Mouse (Mus musculus) hindbrain, embryonic 13.5 days (tissue): ENCODE measurements around the gene Camta2. TPM values are rescaled to one million over a fixed set of nuclear protein-coding genes. Genes with fewer than 3 reads are reported as not detected.

Experiments used
- ATAC-seq: fragments of 200-750 bp; cut with Nextera tagmentation; 2 replicates; pipeline ENCODE4 v1.8.0; 2017; ENCODE audit warnings: moderate TSS enrichment; ENCODE audit not compliant: low FRiP score
- H3K27ac ChIP-seq: fragments of 300-500 bp; sonication (generic); 2 replicates; pipeline ENCODE4 v1.5.1; 2015; ENCODE audit warnings: inconsistent platforms, mild to moderate bottlenecking, moderate library complexity
- H3K27me3 ChIP-seq: fragments of 300-500 bp; sonication (generic); 2 replicates; pipeline ENCODE4 v1.6.1; 2015; ENCODE audit warnings: mild to moderate bottlenecking, inconsistent platforms
- H3K36me3 ChIP-seq: fragments of 300-500 bp; sonication (generic); 2 replicates; pipeline ENCODE4 v1.6.1; 2015; ENCODE audit warnings: mild to moderate bottlenecking, inconsistent platforms
- H3K4me1 ChIP-seq: fragments of 300-500 bp; sonication (generic); replicated peaks from 2 replicates; pipeline ENCODE4 v1.6.1; 2015; ENCODE audit warnings: inconsistent platforms
- H3K4me2 ChIP-seq: fragments of 300-500 bp; sonication (generic); 2 replicates; pipeline ENCODE4 v1.6.1; 2015; ENCODE audit warnings: inconsistent platforms, mild to moderate bottlenecking, moderate library complexity
- H3K4me3 ChIP-seq: fragments of 300-500 bp; sonication (generic); 2 replicates; pipeline ENCODE4 v1.5.1; 2015; ENCODE audit warnings: mild to moderate bottlenecking, inconsistent platforms
- H3K9ac ChIP-seq: fragments of 300-500 bp; sonication (generic); 2 replicates; pipeline ENCODE4 v1.6.1; 2015; ENCODE audit warnings: mild to moderate bottlenecking, inconsistent platforms
- H3K9me3 ChIP-seq: fragments of 300-500 bp; sonication (generic); 2 replicates; pipeline ENCODE4 v1.6.1; 2016; ENCODE audit warnings: inconsistent platforms
- WGBS: fragments of 180-500 bp; shearing (Covaris S2); methylation state at CpG from one replicate; pipeline ENCODE4 v1.1.7; 2015; 5-methylcytosine and 5-hydroxymethylcytosine counted together
- polyA plus RNA-seq: library from polyadenylated mRNA; unstranded; fragments of >200 nt; fragmentation: Nextera tagmentation; extraction: Ambion mirVana; gene quantifications from 2 replicates; pipeline ENCODE4 v1.2.1, GENCODE M21; 2015

The Camta2 gene
- polyA plus RNA-seq, 1 experiment from 2014 or later, result 15.3 TPM

GRCm38 (mm10) chr11:70639976-70640375 is 47.9 kb downstream of the Camta2 start:
- 86% methylated on average over 8 of the region's 8 CpGs for WGBS
- Histone ChIP-seq H3K4me1 (peaks cover 6% of the 10 kb centered on the region; the same call in 1 of the 2 replicates), H3K27me3 (0 out of 2 replicates have a peak, but pooled peaks cover 3% of the 10 kb centered on the region), H3K9me3 (no peaks in the 10 kb centered on the region), H3K27ac (no peak overlapping the region), H3K4me3 (no peak overlapping the region), H3K4me2 (no peak overlapping the region), H3K36me3 (peaks cover 26% of the 10 kb centered on the region), H3K9ac (no peak overlapping the region)
- ATAC-seq, result no peak

GRCm38 (mm10) chr11:70638714-70639278 is 49.1 kb downstream of the Camta2 start, which contains the start of gene Gp1ba:
Gp1ba (plus strand) TSS chr11:70639122.
- Histone ChIP-seq H3K4me3 (no peak within 1 kb of the TSS), H3K27me3 (0 out of 2 replicates have a peak, but pooled peaks cover 3% of the 10 kb centered on the region), H3K9me3 (no peaks in the 10 kb centered on the region), H3K27ac (no peak within 1 kb of the TSS), H3K36me3 (peaks cover 14% of the 10 kb centered on the region), H3K9ac (no peak within 1 kb of the TSS), H3K4me2 (no peak within 1 kb of the TSS), H3K4me1 (no peaks in the 10 kb centered on the region)
- 58% methylated on average over 5 of the region's 5 CpGs for whole genome bisulfite sequencing
- ATAC-seq, result no peak

- Histone ChIP-seq H3K27me3 (0 out of 2 replicates have a peak, but pooled peaks cover 3% of the 10 kb centered on the region), H3K27ac (no peak overlapping the region), H3K4me3 (no peak overlapping the region), H3K36me3 (peaks cover 10% of the 10 kb centered on the region), H3K4me2 (no peak overlapping the region), H3K9ac (no peak overlapping the region), H3K4me1 (no peaks in the 10 kb centered on the region), H3K9me3 (no peaks in the 10 kb centered on the region)
- ATAC-seq, result no peak
- WGBS, result 80% methylated on average over 1 of the region's 1 CpGs
Observed at GRCm38 (mm10) chr11:70638293-70638692, 49.6 kb downstream of the Camta2 start.

GRCm38 (mm10) chr11:70637764-70638163 is 50.1 kb downstream of the Camta2 start:
- H3K9me3 ChIP-seq, result no peaks in the 10 kb centered on the region
- no peaks in the 10 kb centered on the region for H3K4me1 ChIP-seq
- no peak overlapping the region for H3K27ac ChIP-seq
- H3K4me2 ChIP-seq, result no peak overlapping the region
- ATAC-seq, result no peak
- H3K36me3 ChIP-seq, result peaks cover 5% of the 10 kb centered on the region
- H3K27me3 ChIP-seq, result 0 out of 2 replicates have a peak, but pooled peaks cover 3% of the 10 kb centered on the region
- no peak overlapping the region for H3K4me3 ChIP-seq
- no peak overlapping the region for H3K9ac ChIP-seq
- WGBS, result 91% methylated on average over 1 of the region's 1 CpGs

GRCm38 (mm10) chr11:70635601-70636000 is 52.3 kb downstream of the Camta2 start:
- Histone ChIP-seq H3K9ac (no peak overlapping the region), H3K36me3 (no peaks in the 10 kb centered on the region), H3K4me3 (no peak overlapping the region), H3K4me2 (no peak overlapping the region), H3K27ac (no peak overlapping the region), H3K27me3 (0 out of 2 replicates have a peak, but pooled peaks cover 3% of the 10 kb centered on the region), H3K4me1 (no peaks in the 10 kb centered on the region), H3K9me3 (no peaks in the 10 kb centered on the region)
- WGBS, result 84% methylated on average over 4 of the region's 4 CpGs
- ATAC-seq, result no peak

GRCm38 (mm10) chr11:70630129-70630528 is 57.8 kb downstream of the Camta2 start:
- WGBS, result 74% methylated on average over 7 of the region's 7 CpGs
- no peak for ATAC-seq
- no peaks in the 10 kb centered on the region for H3K27me3 ChIP-seq

GRCm38 (mm10) chr11:70629557-70629956 is 58.3 kb downstream of the Camta2 start:
- H3K4me3 ChIP-seq, result no peak overlapping the region
- H3K4me1 ChIP-seq, result no peaks in the 10 kb centered on the region
- H3K27me3 ChIP-seq, result no peaks in the 10 kb centered on the region
- no peak overlapping the region for H3K4me2 ChIP-seq
- no peak overlapping the region for H3K9ac ChIP-seq
- no peaks in the 10 kb centered on the region for H3K9me3 ChIP-seq
- no peak for ATAC-seq
- no peak overlapping the region for H3K27ac ChIP-seq
- 57% methylated on average over 5 of the region's 5 CpGs for WGBS
- H3K36me3 ChIP-seq, result no peaks in the 10 kb centered on the region

More at GRCm38 (mm10) chr11:70630129-70630528, 57.8 kb downstream of the Camta2 start:
- Histone ChIP-seq H3K4me2 (no peak overlapping the region), H3K4me3 (no peak overlapping the region), H3K36me3 (no peaks in the 10 kb centered on the region), H3K9me3 (no peaks in the 10 kb centered on the region), H3K27ac (no peak overlapping the region), H3K4me1 (no peaks in the 10 kb centered on the region), H3K9ac (no peak overlapping the region)

GRCm38 (mm10) chr11:70628431-70628830 is 59.5 kb downstream of the Camta2 start:
- H3K4me1 ChIP-seq, result no peaks in the 10 kb centered on the region
- no peak overlapping the region for H3K27ac ChIP-seq
- no peaks in the 10 kb centered on the region for H3K36me3 ChIP-seq
- no peak for ATAC-seq
- H3K9me3 ChIP-seq, result no peaks in the 10 kb centered on the region
- no peak overlapping the region for H3K4me3 ChIP-seq
- H3K9ac ChIP-seq, result no peak overlapping the region
- H3K27me3 ChIP-seq, result no peaks in the 10 kb centered on the region
- WGBS, result 81% methylated on average over 2 of the region's 2 CpGs
- H3K4me2 ChIP-seq, result no peak overlapping the region

GRCm38 (mm10) chr11:70626877-70627276 is 61.0 kb downstream of the Camta2 start:
- ATAC-seq, result no peak

GRCm38 (mm10) chr11:70625473-70625872 is 62.4 kb downstream of the Camta2 start:
- 50% methylated on average over 4 of the region's 4 CpGs for WGBS
- ATAC-seq, result no peak
- Histone ChIP-seq H3K9ac (no peak overlapping the region), H3K4me1 (no peaks in the 10 kb centered on the region), H3K27ac (no peak overlapping the region), H3K9me3 (no peaks in the 10 kb centered on the region), H3K27me3 (no peaks in the 10 kb centered on the region), H3K4me3 (no peak overlapping the region), H3K36me3 (no peaks in the 10 kb centered on the region), H3K4me2 (no peak overlapping the region)

More at GRCm38 (mm10) chr11:70626877-70627276, 61.0 kb downstream of the Camta2 start:
- Histone ChIP-seq H3K36me3 (no peaks in the 10 kb centered on the region), H3K4me2 (no peak overlapping the region), H3K27ac (no peak overlapping the region), H3K9me3 (no peaks in the 10 kb centered on the region), H3K4me3 (no peak overlapping the region), H3K9ac (no peak overlapping the region), H3K27me3 (no peaks in the 10 kb centered on the region), H3K4me1 (no peaks in the 10 kb centered on the region)
- 78% methylated on average over 4 of the region's 4 CpGs for WGBS

- H3K9ac ChIP-seq, result no peak overlapping the region
- H3K27me3 ChIP-seq, result no peaks in the 10 kb centered on the region
- no peak overlapping the region for H3K4me2 ChIP-seq
- 85% methylated on average over 10 of the region's 10 CpGs for WGBS
- no peak overlapping the region for H3K27ac ChIP-seq
- H3K36me3 ChIP-seq, result no peaks in the 10 kb centered on the region
- no peak for ATAC-seq
- H3K9me3 ChIP-seq, result no peaks in the 10 kb centered on the region
- H3K4me1 ChIP-seq, result no peaks in the 10 kb centered on the region
- no peak overlapping the region for H3K4me3 ChIP-seq
Observed at GRCm38 (mm10) chr11:70623053-70623742, 64.7 kb downstream of the Camta2 start.

GRCm38 (mm10) chr11:70621972-70622814 is 65.7 kb downstream of the Camta2 start:
- Histone ChIP-seq H3K36me3 (no peaks in the 10 kb centered on the region), H3K9me3 (no peaks in the 10 kb centered on the region), H3K4me3 (no peak overlapping the region), H3K9ac (peak overlapping the region; percentile 36; the same call in 1 of the 2 replicates), H3K27me3 (no peaks in the 10 kb centered on the region), H3K4me1 (no peaks in the 10 kb centered on the region), H3K27ac (no peak overlapping the region), H3K4me2 (no peak overlapping the region)
- WGBS, result 37% methylated on average over 7 of the region's 7 CpGs
- ATAC-seq, result no peak
